Comparison of ENCODE assay signal across 21 mouse cellular contexts in the genomic region with DNA sequence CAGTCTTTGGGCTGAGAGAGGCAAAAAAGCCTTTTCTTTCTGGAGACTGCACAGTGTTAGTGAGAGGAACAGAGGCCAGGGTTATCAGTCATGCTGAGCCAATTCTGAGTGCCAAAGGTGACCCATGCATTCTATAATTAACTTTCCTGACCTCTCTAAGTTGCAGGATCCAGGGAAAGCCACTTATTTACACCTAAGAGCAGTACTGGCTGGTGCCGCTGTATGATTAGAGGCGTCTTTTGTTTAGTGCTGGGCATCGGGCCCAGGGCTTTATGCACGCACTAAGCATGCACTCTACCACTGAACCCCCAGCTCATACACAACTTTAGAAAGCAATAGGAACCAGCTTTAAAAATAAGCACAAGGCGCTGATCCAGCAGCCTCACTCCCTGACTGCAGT. TPM values are rescaled to one million over a fixed set of nuclear protein-coding genes. Genes with fewer than 3 reads are reported as not detected.
A peak's percentile ranks its signal among the peaks of the same experiment; 100 is the strongest.
DNase-seq lines count a peak whose midpoint lies in the region; ATAC-seq and TF ChIP-seq lines count a peak whose summit lies in the region.
"Had no signal": no experiment of that assay in that cellular context is flagged by ENCODE, and none has a peak within 500 bp of the region (broad histone marks: within the 10 kb centered on the region; RNA-seq: fewer than 3 reads in every experiment).

No protein-coding gene starts in this region.

- peak; percentile 36 for DNase-seq in gastrocnemius, adult 18-20 months (ENCODE audit: low spot score)
- DNase-seq in gastrocnemius, postnatal 10 days: no peak
- DNase-seq in stomach, postnatal 0 days (ENCODE audit: low spot score): no peak
- no peak for DNase-seq in urinary bladder, adult 18-20 months (ENCODE audit: low spot score in 2 of 2)
- DNase-seq: adrenal gland, postnatal 25 days; lung, postnatal 10 days; thymus, postnatal 14 days had no signal

- no peaks in the 10 kb centered on the region for H3K27me3 ChIP-seq in hindbrain, embryonic 15.5 days
- no peaks in the 10 kb centered on the region for H3K27me3 ChIP-seq in hindbrain, embryonic 12.5 days
- H3K27me3 ChIP-seq in midbrain, embryonic 13.5 days: no peaks in the 10 kb centered on the region
- no peaks in the 10 kb centered on the region for H3K27me3 ChIP-seq in midbrain, embryonic 16.5 days (ENCODE audit: control insufficient read depth, insufficient read depth, low read depth, low read length)
- H3K27me3 ChIP-seq in stomach, postnatal 0 days (ENCODE audit: control insufficient read depth, insufficient read depth, low read length): no peaks in the 10 kb centered on the region
- H3K27me3 ChIP-seq: embryonic facial prominence, embryonic 15.5 days; limb, embryonic 13.5 days had no signal

- H3K4me1 ChIP-seq in hindbrain, embryonic 15.5 days (replicated peaks): no peaks in the 10 kb centered on the region
- no peaks in the 10 kb centered on the region for H3K4me1 ChIP-seq in hindbrain, embryonic 12.5 days
- no peaks in the 10 kb centered on the region for H3K4me1 ChIP-seq in midbrain, embryonic 13.5 days (replicated peaks)
- H3K4me1 ChIP-seq in midbrain, embryonic 16.5 days (ENCODE audit: control insufficient read depth, insufficient read depth, low read length): no peaks in the 10 kb centered on the region
- H3K4me1 ChIP-seq in stomach, postnatal 0 days (replicated peaks; ENCODE audit: control insufficient read depth, insufficient read depth): no peaks in the 10 kb centered on the region
- H3K4me1 ChIP-seq: embryonic facial prominence, embryonic 15.5 days; limb, embryonic 13.5 days had no signal

- 62% methylated on average over 5 of the region's 5 CpGs for WGBS in hindbrain, embryonic 15.5 days
- 86% methylated on average over 5 of the region's 5 CpGs for WGBS in hindbrain, embryonic 12.5 days
- WGBS in midbrain, embryonic 13.5 days: 87% methylated on average over 5 of the region's 5 CpGs
- WGBS in midbrain, embryonic 16.5 days: 68% methylated on average over 5 of the region's 5 CpGs
- 39% methylated on average over 5 of the region's 5 CpGs for WGBS in stomach, postnatal 0 days

- peak; percentile 66; the same call in 1 of the 2 replicates for ATAC-seq in hindbrain, embryonic 15.5 days (ENCODE audit: low FRiP score, low read depth)
- no peak for ATAC-seq in hindbrain, embryonic 12.5 days (ENCODE audit: low FRiP score)
- ATAC-seq in midbrain, embryonic 13.5 days: peak; percentile 72; the same call in 1 of the 2 replicates
- no peak for ATAC-seq in midbrain, embryonic 16.5 days
- peak; percentile 72 for ATAC-seq in stomach, postnatal 0 days (ENCODE audit: low FRiP score, low TSS enrichment)

- no peak overlapping the region for H3K27ac ChIP-seq in hindbrain, embryonic 15.5 days (replicated peaks)
- no peak overlapping the region for H3K27ac ChIP-seq in hindbrain, embryonic 12.5 days
- no peak overlapping the region for H3K27ac ChIP-seq in midbrain, embryonic 13.5 days
- H3K27ac ChIP-seq in midbrain, embryonic 16.5 days (ENCODE audit: low read length): no peak overlapping the region
- no peak overlapping the region for H3K27ac ChIP-seq in stomach, postnatal 0 days (replicated peaks)
- H3K27ac ChIP-seq: embryonic facial prominence, embryonic 15.5 days; hindbrain, embryonic 14.5 days; layer of hippocampus, adult 2 months; limb, embryonic 13.5 days had no signal

- TF ChIP-seq CTCF in stomach, postnatal 0 days (IDR thresholded peaks at IDR 0.05; ENCODE audit: low read depth): 0 out of 2 replicates have a peak, but pooled peaks have one; percentile 19

- H3K9ac ChIP-seq in hindbrain, embryonic 15.5 days: no peak overlapping the region
- H3K9ac ChIP-seq in hindbrain, embryonic 12.5 days: no peak overlapping the region
- no peak overlapping the region for H3K9ac ChIP-seq in midbrain, embryonic 13.5 days (replicated peaks)
- H3K9ac ChIP-seq in midbrain, embryonic 16.5 days (ENCODE audit: low read depth, low read length): no peak overlapping the region
- no peak overlapping the region for H3K9ac ChIP-seq in stomach, postnatal 0 days (ENCODE audit: low read length)
- H3K9ac ChIP-seq: embryonic facial prominence, embryonic 15.5 days; hindbrain, embryonic 14.5 days; limb, embryonic 13.5 days had no signal

- H3K4me3 ChIP-seq in hindbrain, embryonic 15.5 days: no peak overlapping the region
- H3K4me3 ChIP-seq in hindbrain, embryonic 12.5 days: no peak overlapping the region
- H3K4me3 ChIP-seq in midbrain, embryonic 13.5 days (replicated peaks): no peak overlapping the region
- no peak overlapping the region for H3K4me3 ChIP-seq in midbrain, embryonic 16.5 days (ENCODE audit: low read depth, low read length)
- no peak overlapping the region for H3K4me3 ChIP-seq in stomach, postnatal 0 days (ENCODE audit: low read depth, low read length)
- H3K4me3 ChIP-seq: embryonic facial prominence, embryonic 15.5 days; layer of hippocampus, adult 2 months; limb, embryonic 13.5 days had no signal

- H3K36me3 ChIP-seq in hindbrain, embryonic 15.5 days: peaks cover 32% of the 10 kb centered on the region
- peaks cover 11% of the 10 kb centered on the region; the same call in 1 of the 2 replicates for H3K36me3 ChIP-seq in hindbrain, embryonic 12.5 days
- peaks cover 32% of the 10 kb centered on the region for H3K36me3 ChIP-seq in midbrain, embryonic 13.5 days
- 0 out of 2 replicates have a peak, but pooled peaks cover 7% of the 10 kb centered on the region for H3K36me3 ChIP-seq in midbrain, embryonic 16.5 days (ENCODE audit: control insufficient read depth, insufficient read depth, low read length)
- H3K36me3 ChIP-seq in stomach, postnatal 0 days (ENCODE audit: control insufficient read depth, insufficient read depth, low read length): no peaks in the 10 kb centered on the region; the same call in 1 of the 2 replicates

- H3K4me2 ChIP-seq in hindbrain, embryonic 15.5 days: no peak overlapping the region
- H3K4me2 ChIP-seq in hindbrain, embryonic 12.5 days (replicated peaks): no peak overlapping the region
- no peak overlapping the region for H3K4me2 ChIP-seq in midbrain, embryonic 13.5 days (replicated peaks)
- no peak overlapping the region for H3K4me2 ChIP-seq in midbrain, embryonic 16.5 days (ENCODE audit: low read length)
- no peak overlapping the region for H3K4me2 ChIP-seq in stomach, postnatal 0 days (replicated peaks; ENCODE audit: low read depth)
- H3K4me2 ChIP-seq: embryonic facial prominence, embryonic 15.5 days; hindbrain, embryonic 14.5 days; limb, embryonic 13.5 days had no signal

- no peak for TF ChIP-seq EP300 in stomach, postnatal 0 days (optimal IDR thresholded peaks at IDR 0.05)

- no peaks in the 10 kb centered on the region for H3K9me3 ChIP-seq in hindbrain, embryonic 15.5 days
- no peaks in the 10 kb centered on the region for H3K9me3 ChIP-seq in hindbrain, embryonic 12.5 days (replicated peaks)
- H3K9me3 ChIP-seq in midbrain, embryonic 13.5 days: no peaks in the 10 kb centered on the region
- no peaks in the 10 kb centered on the region for H3K9me3 ChIP-seq in midbrain, embryonic 16.5 days (replicated peaks; ENCODE audit: control insufficient read depth, low read length, poor library complexity, severe bottlenecking)
- H3K9me3 ChIP-seq in stomach, postnatal 0 days (ENCODE audit: control insufficient read depth, low read length): no peaks in the 10 kb centered on the region
- H3K9me3 ChIP-seq: embryonic facial prominence, embryonic 15.5 days; limb, embryonic 13.5 days had no signal

RNA-seq across cellular contexts. Expression of a gene that starts 18.2 kb away (rescaled TPM):
- total RNA-seq in gastrocnemius, adult 18-20 months (2021): 10 to 100 TPM; 44.3 to 47.3 TPM
- total RNA-seq in gastrocnemius, postnatal 10 days (2021): 10 to 100 TPM; 11.1 to 14.2 TPM
- 25.1 and 28.2 TPM in 2 replicates for polyA plus RNA-seq in hindbrain, embryonic 15.5 days (2015; fragmentation: Nextera tagmentation; extraction: Ambion mirVana)
- polyA plus RNA-seq in hindbrain, embryonic 12.5 days (2016; fragmentation: Nextera tagmentation; extraction: Ambion mirVana): 16.8 and 18.0 TPM in 2 replicates
- polyA plus RNA-seq in midbrain, embryonic 13.5 days (2015; fragmentation: Nextera tagmentation; extraction: Ambion mirVana): 13.6 and 17.2 TPM in 2 replicates
- polyA plus RNA-seq in midbrain, embryonic 16.5 days (2015; fragmentation: Nextera tagmentation; extraction: Ambion mirVana): 30.3 and 31.8 TPM in 2 replicates
- 6.9 and 7.5 TPM in 2 replicates for polyA plus RNA-seq in stomach, postnatal 0 days (2015; fragmentation: Nextera tagmentation; extraction: Ambion mirVana)

RNA-seq across cellular contexts. Expression of a gene that starts 29.5 kb away (rescaled TPM):
- total RNA-seq in gastrocnemius, adult 18-20 months (2021): not detected
- under 1 TPM in 1 of 2 experiments, not detected in 1; 0.63 TPM for total RNA-seq in gastrocnemius, postnatal 10 days (2021)
- polyA plus RNA-seq in hindbrain, embryonic 15.5 days (2015; fragmentation: Nextera tagmentation; extraction: Ambion mirVana): not detected in 2 replicates
- polyA plus RNA-seq in hindbrain, embryonic 12.5 days (2016; fragmentation: Nextera tagmentation; extraction: Ambion mirVana): not detected in 2 replicates
- polyA plus RNA-seq in midbrain, embryonic 13.5 days (2015; fragmentation: Nextera tagmentation; extraction: Ambion mirVana): not detected in 2 replicates
- not detected in 2 replicates for polyA plus RNA-seq in midbrain, embryonic 16.5 days (2015; fragmentation: Nextera tagmentation; extraction: Ambion mirVana)
- 10.8 and 12.6 TPM in 2 replicates for polyA plus RNA-seq in stomach, postnatal 0 days (2015; fragmentation: Nextera tagmentation; extraction: Ambion mirVana)
- total RNA-seq: adrenal gland, postnatal 25 days; common myeloid progenitor, adult 5-6 weeks; layer of hippocampus, adult 2 months; left cerebral cortex, adult 8-10 months; megakaryocyte-erythroid progenitor cell, adult 5-6 weeks; MEL had no signal
- polyA plus RNA-seq: hindbrain, embryonic 14.5 days; kidney, embryonic 14.5 days; limb, embryonic 13.5 days; neural tube, embryonic 11.5 days had no signal

Comparison
In these comparisons a context has a peak if more than half of its experiments do, and no peak if none do; other contexts are left out.
1. ATAC-seq: peak in hindbrain, embryonic 15.5 days (single experiment), midbrain, embryonic 13.5 days (single experiment) and stomach, postnatal 0 days (single experiment); none in hindbrain, embryonic 12.5 days (single experiment) and midbrain, embryonic 16.5 days (single experiment).
2. RNA of a gene that starts 29.5 kb away (polyA plus RNA-seq): 10.8 to 12.6 TPM in stomach, postnatal 0 days; not detected in hindbrain, embryonic 15.5 days, not detected in hindbrain, embryonic 12.5 days, not detected in midbrain, embryonic 13.5 days and not detected in midbrain, embryonic 16.5 days; every median in the first group is over 10 times any median in the second.